Mouse (Mus musculus) left cerebral cortex, adult 9 months (tissue): ENCODE results near the gene Rcc1.

Source experiments
- DNase-seq, 2 experiments: peaks; one replicate each; pipeline ENCODE4 v3.0.0; 2022; ENCODE audit warnings: low spot score in 2 of 2

Rcc1 gene

GRCm38 (mm10) chr4:132355403-132355802 lies 2.0 kb upstream of the Rcc1 start:
- no peak for DNase-seq

- no peak for DNase-seq
Observed at GRCm38 (mm10) chr4:132354571-132354970, 1.2 kb upstream of the Rcc1 start.

- no peak for DNase-seq
Observed at GRCm38 (mm10) chr4:132352739-132353138, 666 bp downstream of the Rcc1 start.

- no peak for DNase-seq
Observed at GRCm38 (mm10) chr4:132351401-132351800, 2.0 kb downstream of the Rcc1 start.

- no peak for DNase-seq
Observed at GRCm38 (mm10) chr4:132350854-132351253, 2.6 kb downstream of the Rcc1 start.

- DNase-seq: no peak
Observed at GRCm38 (mm10) chr4:132350123-132350740, 3.2 kb downstream of the Rcc1 start.

- no peak for DNase-seq
Observed at GRCm38 (mm10) chr4:132349495-132350122, 3.8 kb downstream of the Rcc1 start.

GRCm38 (mm10) chr4:132346661-132347060 lies 6.7 kb downstream of the Rcc1 start:
- no peak for DNase-seq

GRCm38 (mm10) chr4:132346261-132346660 lies 7.1 kb downstream of the Rcc1 start:
- no peak for DNase-seq

GRCm38 (mm10) chr4:132345843-132346212 lies 7.6 kb downstream of the Rcc1 start:
- no peak for DNase-seq

GRCm38 (mm10) chr4:132345135-132345842 lies 8.1 kb downstream of the Rcc1 start:
- DNase-seq: peak; percentile 60 to 97

- DNase-seq: no peak
Observed at GRCm38 (mm10) chr4:132344403-132345134, 8.8 kb downstream of the Rcc1 start.

GRCm38 (mm10) chr4:132341451-132341850 lies 12.0 kb downstream of the Rcc1 start:
- no peak for DNase-seq

- no peak for DNase-seq
Observed at GRCm38 (mm10) chr4:132338943-132339342, 14.5 kb downstream of the Rcc1 start.

GRCm38 (mm10) chr4:132332880-132333279 lies 20.5 kb downstream of the Rcc1 start:
- no peak for DNase-seq

GRCm38 (mm10) chr4:132331960-132332359 lies 21.4 kb downstream of the Rcc1 start:
- no peak for DNase-seq

- DNase-seq: no peak
Observed at GRCm38 (mm10) chr4:132329835-132330354, 23.5 kb downstream of the Rcc1 start.

- DNase-seq: peak; percentile 53 to 76
Observed at GRCm38 (mm10) chr4:132329115-132329834, 24.1 kb downstream of the Rcc1 start, which contains the start of gene Trnau1ap. TSS of gene Trnau1ap (minus strand) at chr4:132329538.

- no peak for DNase-seq
Observed at GRCm38 (mm10) chr4:132328391-132328982, 24.9 kb downstream of the Rcc1 start.

GRCm38 (mm10) chr4:132326481-132326880 lies 26.9 kb downstream of the Rcc1 start:
- no peak for DNase-seq

- no peak for DNase-seq
Observed at GRCm38 (mm10) chr4:132315711-132316110, 37.7 kb downstream of the Rcc1 start.
